ENCODE assay signal across 8 mouse cellular contexts in genomic region chr7:62419493-62420360, GRCm38 (mm10). TPM values are rescaled to one million over a fixed set of nuclear protein-coding genes. Genes with fewer than 3 reads are reported as not detected.
A peak's percentile ranks its signal among the peaks of the same experiment; 100 is the strongest.
DNase-seq lines count a peak whose midpoint lies in the region; ATAC-seq and TF ChIP-seq lines count a peak whose summit lies in the region.

TSS of gene Mkrn3 (minus strand) at chr7:62420139.

- no peaks in the 10 kb centered on the region for H3K9me3 ChIP-seq in hindbrain, embryonic 15.5 days

- H3K27me3 ChIP-seq in hindbrain, embryonic 15.5 days = no peaks in the 10 kb centered on the region

- WGBS in hindbrain, embryonic 15.5 days = 22% methylated on average over 49 of the region's 49 CpGs

- H3K4me2 ChIP-seq in hindbrain, embryonic 15.5 days = peak within 1 kb of the TSS; percentile 68

- peak; percentile 70 for DNase-seq in WW6 (ENCODE audit: low read depth, low spot score)
- peak; percentile 90 to 92 for DNase-seq in cerebellum, postnatal 14 days
- peak; percentile 81 for DNase-seq in gastrocnemius, adult 2 months
- DNase-seq in left cerebral cortex, adult 11 months (ENCODE audit: low spot score) = peak; percentile 25
- DNase-seq in lung, postnatal 4 days = peak; percentile 75 to 84
- peak; percentile 10 to 11 for DNase-seq in right cerebral cortex, adult 2 months (ENCODE audit: low spot score in 2 of 2)
- DNase-seq in yolk sac, embryonic 10.5 days (ENCODE audit: low spot score) = peak; percentile 63

- TF ChIP-seq CTCF in gastrocnemius, adult 2 months (IDR thresholded peaks at IDR 0.05) = no peak

- ATAC-seq in hindbrain, embryonic 15.5 days (ENCODE audit: low FRiP score, low read depth) = peak; percentile 95

- H3K4me1 ChIP-seq in hindbrain, embryonic 15.5 days (replicated peaks) = peaks cover 10% of the 10 kb centered on the region; the same call in 1 of the 2 replicates

- intact Hi-C loops in gastrocnemius, adult 2 months (cut with DNase I) = no loop called here

- H3K27ac ChIP-seq in gastrocnemius, adult 2 months = peak within 1 kb of the TSS; percentile 75
- H3K27ac ChIP-seq in hindbrain, embryonic 15.5 days (replicated peaks) = peak within 1 kb of the TSS; percentile 85

- peak within 1 kb of the TSS; percentile 64 for H3K9ac ChIP-seq in hindbrain, embryonic 15.5 days

- no peaks in the 10 kb centered on the region for H3K36me3 ChIP-seq in hindbrain, embryonic 15.5 days

- peak within 1 kb of the TSS; percentile 81 for H3K4me3 ChIP-seq in gastrocnemius, adult 2 months
- H3K4me3 ChIP-seq in hindbrain, embryonic 15.5 days = peak within 1 kb of the TSS; percentile 56

RNA-seq across cellular contexts. Expression of gene Mkrn3, which starts in this region (rescaled TPM):
- under 1 TPM; 0.15 to 0.25 TPM for total RNA-seq in gastrocnemius, adult 2 months (2021)
- polyA plus RNA-seq in hindbrain, embryonic 15.5 days (2015; fragmentation: Nextera tagmentation; extraction: Ambion mirVana) = 20.9 and 22.4 TPM in 2 replicates

Comparison
In these comparisons a context has a peak if more than half of its experiments do, and no peak if none do; other contexts are left out.
1. Peak in every context shown above with its lines: DNase-seq, ATAC-seq, H3K4me3 ChIP-seq and H3K27ac ChIP-seq.
2. Peak in DNase-seq, H3K4me3 ChIP-seq and H3K27ac ChIP-seq in gastrocnemius, adult 2 months; RNA of the gene not detected or under 1 TPM.
3. DNase-seq: peak in every context shown above with its lines; median percentile 91 in cerebellum, postnatal 14 days; 81 in gastrocnemius, adult 2 months; 80 in lung, postnatal 4 days; 70 in WW6; 63 in yolk sac, embryonic 10.5 days; 25 in left cerebral cortex, adult 11 months; 10 in right cerebral cortex, adult 2 months.